Mouse (Mus musculus): Measurements from ENCODE around the gene Olfr1415. TPM values are rescaled to one million over a fixed set of nuclear protein-coding genes. Genes with fewer than 3 reads are reported as not detected.

Olfr1415 gene
- polyA plus RNA-seq (2012; ENCODE audit: low replicate concordance) = not detected in 2 replicates

GRCm38 (mm10) chr1:92496001-92496400 lies at the start of gene Olfr1415:
Gene Olfr1415, minus strand, starts transcription at chr1:92496101.

GRCm38 (mm10) chr1:92518561-92518960 lies 22.7 kb upstream of the Olfr1415 start, which contains the start of gene Olfr1414:
Gene Olfr1414, minus strand, starts transcription at chr1:92518661.

GRCm38 (mm10) chr1:92485013-92485412 lies 10.9 kb downstream of the Olfr1415 start, which contains the start of gene Olfr1416:
Gene Olfr1416, minus strand, starts transcription at chr1:92485113.

GRCm38 (mm10) chr1:92473165-92474041 lies 22.5 kb downstream of the Olfr1415 start, which contains the start of gene Ndufa10:
Gene Ndufa10, minus strand, starts transcription at chr1:92473860.

Other genes with a start within 250 kb of the Olfr1415 start
- 12.2 and 23.3 TPM in 2 replicates for gene Ndufa10, start 22.2 kb downstream of the Olfr1415 start, polyA plus RNA-seq (2012; ENCODE audit: low replicate concordance)
- gene Olfr1416, start 11.0 kb downstream of the Olfr1415 start, polyA plus RNA-seq (2012; ENCODE audit: low replicate concordance) = not detected in 2 replicates
- gene Olfr1414, start 22.6 kb upstream of the Olfr1415 start, polyA plus RNA-seq (2012; ENCODE audit: low replicate concordance) = not detected in 2 replicates
- not detected in 2 replicates for gene Olfr1413, start 75.2 kb upstream of the Olfr1415 start, polyA plus RNA-seq (2012; ENCODE audit: low replicate concordance)
- gene Olfr1412, start 89.7 kb upstream of the Olfr1415 start, polyA plus RNA-seq (2012; ENCODE audit: low replicate concordance) = 0.03 TPM in 1 of 2 replicates, not detected in the other
- gene Olfr1411, start 98.3 kb upstream of the Olfr1415 start, polyA plus RNA-seq (2012; ENCODE audit: low replicate concordance) = not detected in 2 replicates
- not detected in 2 replicates for gene Olfr1410, start 109.7 kb upstream of the Olfr1415 start, polyA plus RNA-seq (2012; ENCODE audit: low replicate concordance)
- gene Olfr12, start 121.7 kb upstream of the Olfr1415 start, polyA plus RNA-seq (2012; ENCODE audit: low replicate concordance) = not detected in 2 replicates
- 27.8 and 86.4 TPM in 2 replicates for gene Cops9, start 145.9 kb upstream of the Olfr1415 start, polyA plus RNA-seq (2012; ENCODE audit: low replicate concordance)
- 0.24 and 0.25 TPM in 2 replicates for gene Otos, start 152.7 kb upstream of the Olfr1415 start, polyA plus RNA-seq (2012; ENCODE audit: low replicate concordance)